In the genomic region with DNA sequence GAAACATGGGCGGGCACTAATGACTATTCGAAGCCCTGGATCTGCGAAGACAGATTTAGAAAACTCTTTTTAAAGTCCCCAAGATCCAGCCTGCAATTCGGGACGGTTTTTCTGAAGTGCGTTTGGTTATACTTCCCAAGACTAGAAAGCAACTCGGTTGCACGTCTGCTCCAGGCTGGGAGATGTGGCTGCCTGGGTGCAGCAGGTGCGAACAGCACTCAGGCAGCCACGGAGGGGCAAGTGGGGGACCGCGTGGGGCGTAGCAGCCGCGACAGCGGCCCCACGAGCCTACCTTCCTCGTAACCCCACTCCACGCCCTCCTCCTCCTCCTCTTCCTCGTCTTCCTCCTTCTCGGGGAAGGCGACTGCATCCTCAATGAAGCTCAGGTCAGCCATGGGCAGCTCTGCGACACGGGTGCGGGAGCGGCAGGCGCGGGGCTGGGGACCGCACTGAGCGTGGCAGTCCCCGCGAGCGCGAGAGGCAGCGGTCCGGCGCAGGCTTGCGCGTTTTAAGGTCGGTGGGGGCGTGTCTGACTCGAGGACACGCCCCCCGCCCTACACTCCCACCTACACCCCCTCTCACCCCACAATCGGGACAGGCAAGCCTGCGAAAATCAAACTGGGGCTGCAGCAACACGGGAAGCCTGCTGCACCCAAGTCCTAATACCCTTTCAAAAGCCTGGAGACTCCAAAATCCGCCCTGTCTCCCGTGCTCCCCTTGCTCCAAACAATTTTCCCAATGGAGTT, we compare ENCODE assay signal across 7 mouse cellular contexts. TPM values are rescaled to one million over a fixed set of nuclear protein-coding genes. Genes with fewer than 3 reads are reported as not detected.
DNase-seq lines count a peak whose midpoint lies in the region; ATAC-seq lines count a peak whose summit lies in the region.

A gene (minus strand): TSS at position 482 of the 746 bp plus-strand sequence.

- peak; percentile 19 for DNase-seq in ES-CJ7 (ENCODE audit: low read depth, low spot score)
- peak; percentile 62 for DNase-seq in adrenal gland, postnatal 25 days
- peak; percentile 19 to 41 for DNase-seq in left cerebral cortex, postnatal 36 days (ENCODE audit: low spot score in 2 of 2)
- peak; percentile 40 for DNase-seq in mesoderm, embryonic 11.5 days (ENCODE audit: low read depth, low spot score)

- H3K4me2 ChIP-seq in hindbrain, embryonic 13.5 days: peak within 1 kb of the TSS; percentile 99
- peak within 1 kb of the TSS; percentile 100 for H3K4me2 ChIP-seq in stomach, embryonic 16.5 days (ENCODE audit: low read depth, low read length)

- H3K27me3 ChIP-seq in hindbrain, embryonic 13.5 days: 0 out of 2 replicates have a peak, but pooled peaks cover 4% of the 10 kb centered on the region
- H3K27me3 ChIP-seq in stomach, embryonic 16.5 days (ENCODE audit: control insufficient read depth, insufficient read depth, low read length): no peaks in the 10 kb centered on the region

- intact Hi-C loops in left cerebral cortex, postnatal 36 days (cut with DNase I): no loop called here

- H3K9ac ChIP-seq in hindbrain, embryonic 13.5 days: peak within 1 kb of the TSS; percentile 79
- peak within 1 kb of the TSS; percentile 82 for H3K9ac ChIP-seq in stomach, embryonic 16.5 days (ENCODE audit: low read length)

- no peaks in the 10 kb centered on the region for H3K36me3 ChIP-seq in hindbrain, embryonic 13.5 days
- no peaks in the 10 kb centered on the region for H3K36me3 ChIP-seq in stomach, embryonic 16.5 days (ENCODE audit: control insufficient read depth, insufficient read depth, low read length)

- peak; percentile 88 for ATAC-seq in frontal cortex, adult (ENCODE audit: low TSS enrichment)
- peak; percentile 94 for ATAC-seq in hindbrain, embryonic 13.5 days (ENCODE audit: low FRiP score)
- peak; percentile 90 for ATAC-seq in stomach, embryonic 16.5 days (ENCODE audit: insufficient read depth, low FRiP score)

- H3K4me1 ChIP-seq in hindbrain, embryonic 13.5 days (replicated peaks): peaks cover 6% of the 10 kb centered on the region; the same call in 1 of the 2 replicates
- no peaks in the 10 kb centered on the region; the same call in 1 of the 2 replicates for H3K4me1 ChIP-seq in stomach, embryonic 16.5 days (ENCODE audit: control insufficient read depth, insufficient read depth, low read length)

- H3K4me3 ChIP-seq in hindbrain, embryonic 13.5 days: peak within 1 kb of the TSS; percentile 73
- peak within 1 kb of the TSS; percentile 73 for H3K4me3 ChIP-seq in stomach, embryonic 16.5 days (replicated peaks; ENCODE audit: low read length)

- no peaks in the 10 kb centered on the region for H3K9me3 ChIP-seq in hindbrain, embryonic 13.5 days
- H3K9me3 ChIP-seq in stomach, embryonic 16.5 days (replicated peaks; ENCODE audit: control insufficient read depth, low read length): no peaks in the 10 kb centered on the region

- H3K27ac ChIP-seq in hindbrain, embryonic 13.5 days: no peak within 1 kb of the TSS
- peak within 1 kb of the TSS; percentile 23; the same call in 1 of the 2 replicates for H3K27ac ChIP-seq in stomach, embryonic 16.5 days (ENCODE audit: low read length)

- under 1% methylated on average over 47 of the region's 49 CpGs for WGBS in hindbrain, embryonic 13.5 days
- WGBS in stomach, embryonic 16.5 days: under 1% methylated on average over 49 of the region's 49 CpGs

RNA-seq across cellular contexts. Expression of the gene that starts here (rescaled TPM):
- 33.6 and 54.4 TPM in 2 replicates for total RNA-seq in adrenal gland, postnatal 25 days (2021)
- polyA plus RNA-seq in hindbrain, embryonic 13.5 days (2015; fragmentation: Nextera tagmentation; extraction: Ambion mirVana): 2.4 and 2.5 TPM in 2 replicates
- 1 to 10 TPM; 7.5 to 9.4 TPM for total RNA-seq in left cerebral cortex, postnatal 36 days (2021)
- polyA plus RNA-seq in stomach, embryonic 16.5 days (2015; fragmentation: Nextera tagmentation; extraction: Ambion mirVana): 12.8 and 13.3 TPM in 2 replicates
